ENCODE assay signal across 13 mouse cellular contexts in the genomic region with DNA sequence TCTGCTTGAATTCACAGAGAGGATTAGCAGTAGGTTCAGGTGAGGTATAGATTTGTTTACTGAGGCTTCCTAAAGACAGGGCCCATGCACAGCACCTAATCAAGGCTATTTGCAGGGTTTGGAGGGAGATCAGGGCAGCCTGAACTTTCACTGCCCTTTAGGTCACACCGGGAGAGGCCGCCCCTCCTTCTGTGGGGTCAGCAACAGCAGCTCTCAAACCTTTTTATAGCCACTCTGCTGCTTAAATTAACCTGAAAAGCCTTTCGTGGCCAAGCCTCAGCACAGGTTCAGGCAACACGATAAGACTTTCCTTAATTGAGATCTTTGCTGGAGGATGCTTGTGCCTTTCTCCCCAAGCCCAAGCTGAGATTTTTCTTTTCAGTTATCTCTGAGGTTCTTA.
"Had no signal": no experiment of that assay in that cellular context is flagged by ENCODE, and none has a peak within 500 bp of the region (broad histone marks: within the 10 kb centered on the region; RNA-seq: fewer than 3 reads in every experiment).

No protein-coding gene starts in this region.

- H3K4me3 ChIP-seq: limb, embryonic 13.5 days; myocyte; neural tube, embryonic 15.5 days; stomach, embryonic 15.5 days had no signal

- H3K9ac ChIP-seq: limb, embryonic 13.5 days; liver, embryonic 14.5 days; neural tube, embryonic 15.5 days; stomach, embryonic 15.5 days had no signal

- DNase-seq: left cerebral cortex, postnatal 4 days; lung, adult 18-20 months; midbrain, embryonic 14.5 days; retina, postnatal 1 day; right cerebral cortex, postnatal 4 days; thymus, adult 2 months; thymus, postnatal 25 days had no signal

- H3K9me3 ChIP-seq: limb, embryonic 13.5 days; neural tube, embryonic 15.5 days; stomach, embryonic 15.5 days had no signal

- H3K4me2 ChIP-seq: limb, embryonic 13.5 days; neural tube, embryonic 15.5 days; stomach, embryonic 15.5 days had no signal

- H3K27me3 ChIP-seq: limb, embryonic 13.5 days; neural tube, embryonic 15.5 days; stomach, embryonic 15.5 days had no signal

- H3K27ac ChIP-seq: kidney, postnatal 0 days; limb, embryonic 13.5 days; liver, embryonic 14.5 days; neural tube, embryonic 15.5 days; stomach, embryonic 15.5 days had no signal

- H3K36me3 ChIP-seq: limb, embryonic 13.5 days; neural tube, embryonic 15.5 days; stomach, embryonic 15.5 days had no signal
